Mouse (Mus musculus) megakaryocyte, embryonic 14.5 days (primary cell): ENCODE data around the gene Kyat3.

Source experiments
- FLI1 ChIP-seq: IDR thresholded peaks from 2 replicates; pipeline ENCODE4 v1.6.1; 2012; ENCODE audit warnings: low read length, inconsistent platforms, mixed read lengths
- GATA1 ChIP-seq: IDR thresholded peaks from 3 replicates; pipeline ENCODE4 v1.6.1; 2012; ENCODE audit warnings: mixed read lengths, low read length, inconsistent platforms, borderline replicate concordance

DNA sequence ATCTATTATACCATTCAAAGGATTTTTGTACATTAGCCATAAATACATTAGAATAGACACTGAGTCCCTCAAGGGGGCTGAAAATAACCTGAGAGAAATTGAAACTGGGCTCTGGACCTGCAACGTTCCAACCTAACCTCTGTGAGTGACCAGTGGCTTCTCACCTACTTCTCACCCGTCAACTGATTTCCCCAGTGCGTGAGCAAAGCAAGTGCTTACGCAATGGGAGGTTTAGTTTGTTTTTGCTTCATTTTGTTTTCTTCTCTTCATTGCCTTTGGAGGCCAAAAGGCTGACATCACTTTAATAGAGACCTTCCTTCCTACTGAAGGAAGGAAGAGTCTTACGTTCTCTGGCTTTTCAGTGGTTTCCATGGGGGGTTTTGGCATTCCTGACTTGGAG is 10.5 kb downstream of the Kyat3 start:
- TF ChIP-seq GATA1 (no peak), FLI1 (no peak)
